Mouse (Mus musculus): ENCODE measurements at regions not wholly inside any gene's neighbourhood (a gene's known extent, or its start where the extent isn't known, plus 50 kb on each side); places are given as distances from the start of the nearest gene placed in this dataset.

DNA sequence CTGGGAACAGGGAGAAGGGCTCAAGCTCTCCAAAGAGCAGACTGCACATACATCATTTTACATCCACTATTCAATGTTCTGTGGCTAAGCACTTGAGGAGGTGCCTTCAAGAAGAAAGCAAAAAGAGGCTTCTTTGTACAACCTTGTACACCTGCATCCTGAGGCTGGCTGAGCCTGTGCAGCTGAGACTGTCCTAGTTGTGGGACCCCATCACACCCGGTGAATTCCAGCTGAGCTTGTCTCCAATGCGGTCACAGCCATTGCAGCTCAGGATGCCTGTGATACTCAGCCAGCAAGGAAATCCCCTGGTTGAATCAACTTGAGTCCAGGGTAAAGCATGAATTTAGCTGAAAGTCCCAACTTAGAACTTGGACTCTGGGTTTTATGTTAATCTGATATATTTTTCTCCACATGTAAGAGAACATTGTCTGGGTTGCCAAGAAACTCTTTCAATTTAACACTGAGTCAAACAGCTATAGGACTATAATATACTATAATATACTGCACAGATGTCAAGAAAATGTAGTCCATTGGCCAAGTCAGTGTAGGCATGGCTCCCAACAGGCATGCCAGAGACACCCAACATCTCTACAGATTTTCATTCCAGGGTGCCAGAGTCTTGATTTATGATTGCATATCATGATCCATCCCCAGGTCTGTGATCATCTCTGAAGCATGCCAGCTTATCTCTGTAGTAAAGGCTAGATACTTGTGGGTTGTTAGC, 599.2 kb downstream of the Pard3 start:
- Histone ChIP-seq H3K27me3 (replicated peaks) (no peaks in the 10 kb centered on the region), H3K9ac (no peak overlapping the region), H3K36me3 (no peaks in the 10 kb centered on the region), H3K9me3 (replicated peaks) (0 out of 2 replicates have a peak, but pooled peaks cover 3% of the 10 kb centered on the region), H3K4me2 (no peak overlapping the region), H3K4me3 (no peak overlapping the region), H3K4me1 (replicated peaks) (peaks cover 4% of the 10 kb centered on the region; the same call in 1 of the 2 replicates), H3K27ac (ENCODE audit: poor library complexity, severe bottlenecking) (no peak overlapping the region)
- 85% methylated on average over 2 of the region's 2 CpGs for WGBS
- no peak for ATAC-seq (ENCODE audit: insufficient number of reproducible peaks, low FRiP score)

DNA sequence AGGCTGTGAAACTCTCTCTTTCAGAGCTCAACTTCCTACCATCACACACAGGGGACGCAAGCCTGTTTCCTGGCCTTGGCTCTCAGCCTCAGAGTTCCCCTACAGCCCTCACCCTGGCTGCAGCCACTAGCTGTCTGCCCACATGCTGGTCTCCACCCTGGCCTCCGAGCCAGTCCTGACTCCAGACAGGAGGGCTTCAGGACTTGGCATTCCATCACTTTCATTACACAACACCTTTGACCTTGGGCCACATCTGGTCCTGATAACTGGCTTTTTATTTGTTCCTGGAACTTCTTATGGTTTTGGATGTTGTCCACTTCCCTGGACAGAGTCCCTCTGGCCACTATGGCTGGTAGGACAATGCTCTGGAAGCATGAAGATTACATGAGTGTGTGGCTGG, 602.9 kb downstream of the Pard3 start:
- no peak overlapping the region for H3K27ac ChIP-seq (ENCODE audit: poor library complexity, severe bottlenecking)
- no peak for ATAC-seq (ENCODE audit: insufficient number of reproducible peaks, low FRiP score)
- no peak overlapping the region for H3K9ac ChIP-seq
- WGBS, result 53% methylated on average over 2 of the region's 2 CpGs
- no peaks in the 10 kb centered on the region for H3K36me3 ChIP-seq
- no peaks in the 10 kb centered on the region for H3K27me3 ChIP-seq (replicated peaks)
- H3K4me3 ChIP-seq, result no peak overlapping the region
- H3K4me1 ChIP-seq (replicated peaks), result peaks cover 4% of the 10 kb centered on the region; the same call in 1 of the 2 replicates
- H3K9me3 ChIP-seq (replicated peaks), result no peaks in the 10 kb centered on the region
- H3K4me2 ChIP-seq, result no peak overlapping the region

DNA sequence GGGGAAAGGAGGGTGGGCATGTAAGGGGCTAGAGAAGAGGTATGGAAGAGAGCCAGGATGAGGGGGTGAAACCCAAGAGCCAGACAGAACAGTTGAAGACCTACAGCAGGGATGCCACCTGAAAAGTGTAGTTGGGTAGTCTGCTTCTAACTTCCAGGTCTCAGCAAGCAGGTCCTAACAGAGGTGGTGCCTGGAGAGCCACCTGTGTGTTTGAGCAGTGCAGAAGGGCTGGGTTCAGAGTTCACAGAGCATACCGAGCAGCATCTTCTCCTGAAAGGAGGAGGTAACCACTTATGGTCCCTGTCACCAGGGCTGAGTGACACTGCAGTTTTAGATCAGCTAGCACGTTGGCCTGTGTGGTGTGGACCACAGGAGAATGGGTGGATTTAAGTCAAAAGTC, 605.3 kb downstream of the Pard3 start:
- no peak for ATAC-seq (ENCODE audit: insufficient number of reproducible peaks, low FRiP score)
- no peak overlapping the region for H3K27ac ChIP-seq (ENCODE audit: poor library complexity, severe bottlenecking)
- no peaks in the 10 kb centered on the region for H3K9me3 ChIP-seq (replicated peaks)
- H3K4me2 ChIP-seq, result no peak overlapping the region
- no peaks in the 10 kb centered on the region for H3K27me3 ChIP-seq (replicated peaks)
- 42% methylated on average over 2 of the region's 2 CpGs for WGBS
- H3K9ac ChIP-seq, result no peak overlapping the region
- H3K36me3 ChIP-seq, result no peaks in the 10 kb centered on the region
- H3K4me3 ChIP-seq, result no peak overlapping the region
- peaks cover 4% of the 10 kb centered on the region; the same call in 1 of the 2 replicates for H3K4me1 ChIP-seq (replicated peaks)

DNA sequence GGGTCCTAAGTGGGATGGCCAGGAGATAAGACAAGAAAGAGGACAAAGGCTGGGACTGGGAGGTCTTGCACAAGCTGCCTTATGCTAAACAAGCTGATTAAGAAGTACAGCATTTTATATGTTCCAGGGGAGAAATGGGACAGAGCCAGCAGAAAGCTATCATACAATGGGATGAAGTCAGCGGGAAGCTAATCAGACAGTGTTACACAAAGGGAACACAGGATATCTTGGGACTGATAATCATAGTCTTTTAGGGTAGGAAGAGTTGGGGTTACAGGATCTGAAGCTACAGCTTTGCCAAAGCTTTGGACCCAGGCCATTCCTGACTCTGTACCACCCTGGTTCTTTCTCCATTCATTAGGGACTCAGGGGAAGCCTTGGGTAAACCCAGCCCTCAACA, 610.4 kb downstream of the Pard3 start:
- WGBS, result 63% methylated on average over 1 of the region's 1 CpGs

DNA sequence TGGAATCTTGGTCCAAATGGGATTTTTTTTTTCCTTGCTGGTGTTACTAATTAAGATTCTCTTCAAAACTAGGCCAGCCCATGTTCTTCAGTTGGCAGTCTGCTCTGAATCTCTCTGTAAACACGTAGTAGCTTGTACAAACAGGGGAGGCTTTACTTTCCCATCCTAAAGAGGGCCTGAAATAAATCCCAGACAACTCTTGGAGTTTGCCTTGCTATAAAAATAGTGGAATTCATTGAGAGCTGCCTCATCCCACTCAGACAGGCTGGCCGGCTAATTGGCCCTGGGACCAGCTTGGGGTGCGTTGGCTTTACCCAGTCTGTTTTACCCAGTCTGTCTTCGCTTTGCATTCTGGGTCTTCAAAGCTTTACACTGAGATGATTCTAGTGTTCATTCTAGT, 611.7 kb downstream of the Pard3 start:
- WGBS, result 86% methylated on average over 4 of the region's 4 CpGs

More for the DNA sequence above, 610.4 kb downstream of the Pard3 start:
- ATAC-seq (ENCODE audit: insufficient number of reproducible peaks, low FRiP score), result no peak
- Histone ChIP-seq H3K27ac (ENCODE audit: poor library complexity, severe bottlenecking) (no peak overlapping the region), H3K4me1 (replicated peaks) (no peaks in the 10 kb centered on the region), H3K36me3 (no peaks in the 10 kb centered on the region), H3K4me3 (no peak overlapping the region), H3K9ac (no peak overlapping the region), H3K4me2 (no peak overlapping the region), H3K9me3 (replicated peaks) (no peaks in the 10 kb centered on the region), H3K27me3 (replicated peaks) (0 out of 2 replicates have a peak, but pooled peaks cover 3% of the 10 kb centered on the region)

DNA sequence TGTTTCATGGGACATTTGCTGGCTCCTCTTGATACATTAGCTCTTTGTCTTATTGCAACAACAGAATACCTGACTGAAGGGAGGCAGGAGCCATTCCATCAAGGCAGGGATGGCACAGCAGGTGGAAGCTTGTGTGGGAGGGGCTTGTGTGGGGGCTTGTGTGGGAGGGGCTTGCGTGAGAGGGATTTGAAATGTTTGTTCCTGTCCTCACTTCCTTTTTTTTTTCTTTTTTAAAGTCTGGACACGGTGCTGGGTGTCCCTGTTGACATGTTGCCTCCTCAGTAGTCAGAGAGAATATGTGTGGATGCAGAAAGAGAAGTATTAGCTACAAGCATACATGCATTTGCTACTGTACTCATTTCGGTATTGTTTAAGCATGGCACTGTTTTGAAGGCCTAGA, 616.5 kb downstream of the Pard3 start:
- Histone ChIP-seq H3K4me1 (replicated peaks) (no peaks in the 10 kb centered on the region), H3K9me3 (replicated peaks) (no peaks in the 10 kb centered on the region), H3K4me2 (no peak overlapping the region), H3K9ac (no peak overlapping the region), H3K27me3 (replicated peaks) (0 out of 2 replicates have a peak, but pooled peaks cover 3% of the 10 kb centered on the region), H3K36me3 (no peaks in the 10 kb centered on the region), H3K4me3 (no peak overlapping the region), H3K27ac (ENCODE audit: poor library complexity, severe bottlenecking) (no peak overlapping the region)
- WGBS, result 72% methylated on average over 3 of the region's 3 CpGs
- no peak for ATAC-seq (ENCODE audit: insufficient number of reproducible peaks, low FRiP score)

More for the DNA sequence above, 611.7 kb downstream of the Pard3 start:
- H3K27me3 ChIP-seq (replicated peaks), result 0 out of 2 replicates have a peak, but pooled peaks cover 3% of the 10 kb centered on the region
- H3K9ac ChIP-seq, result no peak overlapping the region
- H3K4me1 ChIP-seq (replicated peaks), result no peaks in the 10 kb centered on the region
- no peak overlapping the region for H3K4me3 ChIP-seq
- no peak overlapping the region for H3K27ac ChIP-seq (ENCODE audit: poor library complexity, severe bottlenecking)
- ATAC-seq (ENCODE audit: insufficient number of reproducible peaks, low FRiP score), result no peak
- H3K9me3 ChIP-seq (replicated peaks), result no peaks in the 10 kb centered on the region
- H3K4me2 ChIP-seq, result no peak overlapping the region
- no peaks in the 10 kb centered on the region for H3K36me3 ChIP-seq

DNA sequence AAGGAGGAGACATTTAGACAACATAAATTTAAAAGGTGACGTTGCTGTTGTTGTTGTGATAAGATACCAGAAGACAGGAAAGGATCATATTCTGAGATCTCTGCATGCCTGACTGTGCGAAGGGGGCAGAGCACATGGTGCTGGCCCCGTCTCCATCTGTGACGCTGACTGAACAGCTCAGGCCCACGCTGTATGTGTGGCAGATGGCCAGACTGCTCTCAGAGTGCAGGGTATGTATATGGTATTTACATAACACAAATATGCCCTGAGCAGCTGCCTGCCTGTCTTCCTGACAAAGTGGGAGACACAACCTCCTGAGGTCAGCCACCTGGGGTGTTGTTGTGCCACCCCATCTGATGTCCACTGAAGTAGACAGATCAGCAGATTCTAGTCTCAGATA, 620.5 kb downstream of the Pard3 start:
- no peaks in the 10 kb centered on the region for H3K36me3 ChIP-seq
- H3K4me2 ChIP-seq, result no peak overlapping the region
- no peak overlapping the region for H3K9ac ChIP-seq
- H3K4me3 ChIP-seq, result no peak overlapping the region
- no peak overlapping the region for H3K27ac ChIP-seq (ENCODE audit: poor library complexity, severe bottlenecking)
- WGBS, result 46% methylated on average over 5 of the region's 5 CpGs
- H3K9me3 ChIP-seq (replicated peaks), result no peaks in the 10 kb centered on the region
- H3K27me3 ChIP-seq (replicated peaks), result no peaks in the 10 kb centered on the region
- no peak for ATAC-seq (ENCODE audit: insufficient number of reproducible peaks, low FRiP score)
- H3K4me1 ChIP-seq (replicated peaks), result no peaks in the 10 kb centered on the region

DNA sequence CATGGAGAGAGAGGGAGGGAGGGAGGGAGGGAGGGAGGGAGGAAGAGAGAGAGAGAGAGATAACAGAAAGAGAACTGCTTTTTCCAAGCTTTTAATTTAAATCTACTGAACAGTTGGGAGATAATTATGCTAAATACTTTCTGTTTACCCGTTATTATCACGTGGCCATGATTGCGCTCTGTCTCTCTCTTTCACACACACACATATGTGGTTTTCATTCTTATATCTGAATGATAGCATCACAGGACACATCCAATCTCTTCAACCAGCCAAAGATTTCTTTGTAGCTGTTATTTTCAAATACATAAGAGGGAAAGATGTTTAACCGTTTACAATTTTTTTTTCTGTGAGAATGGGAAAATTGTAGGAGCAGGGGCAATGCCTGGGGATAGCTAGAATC, 627.1 kb downstream of the Pard3 start:
- Histone ChIP-seq H3K4me2 (no peak overlapping the region), H3K27me3 (replicated peaks) (no peaks in the 10 kb centered on the region), H3K9ac (no peak overlapping the region), H3K27ac (ENCODE audit: poor library complexity, severe bottlenecking) (no peak overlapping the region), H3K4me1 (replicated peaks) (peaks cover 5% of the 10 kb centered on the region), H3K9me3 (replicated peaks) (no peaks in the 10 kb centered on the region), H3K36me3 (no peaks in the 10 kb centered on the region), H3K4me3 (no peak overlapping the region)
- no peak for ATAC-seq (ENCODE audit: insufficient number of reproducible peaks, low FRiP score)
- WGBS, result 73% methylated on average over 4 of the region's 4 CpGs

DNA sequence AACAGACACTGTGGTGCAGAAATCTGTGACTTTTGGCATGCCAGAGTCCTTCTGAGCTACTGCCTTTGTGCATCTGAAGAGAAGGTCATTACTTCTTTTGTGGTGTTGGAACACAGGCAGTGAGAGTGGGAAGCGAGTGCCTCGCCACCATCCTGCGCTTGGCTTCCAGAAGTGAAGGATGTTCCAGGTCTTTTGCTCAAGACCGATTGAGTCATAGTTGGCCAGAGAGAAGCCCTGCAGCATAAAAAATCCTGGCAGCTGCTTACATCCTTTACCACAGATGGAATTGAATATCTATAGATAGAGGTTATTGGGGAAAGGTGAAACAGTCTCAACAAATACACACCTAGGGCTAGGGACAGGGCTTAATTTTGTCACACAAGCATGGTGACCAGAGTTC, 634.7 kb downstream of the Pard3 start:
- Histone ChIP-seq H3K4me3 (no peak overlapping the region), H3K9me3 (replicated peaks) (no peaks in the 10 kb centered on the region), H3K27me3 (replicated peaks) (no peaks in the 10 kb centered on the region), H3K36me3 (no peaks in the 10 kb centered on the region), H3K4me1 (replicated peaks) (no peaks in the 10 kb centered on the region), H3K27ac (ENCODE audit: poor library complexity, severe bottlenecking) (no peak overlapping the region), H3K4me2 (no peak overlapping the region), H3K9ac (no peak overlapping the region)
- no peak for ATAC-seq (ENCODE audit: insufficient number of reproducible peaks, low FRiP score)
- 78% methylated on average over 4 of the region's 4 CpGs for WGBS

DNA sequence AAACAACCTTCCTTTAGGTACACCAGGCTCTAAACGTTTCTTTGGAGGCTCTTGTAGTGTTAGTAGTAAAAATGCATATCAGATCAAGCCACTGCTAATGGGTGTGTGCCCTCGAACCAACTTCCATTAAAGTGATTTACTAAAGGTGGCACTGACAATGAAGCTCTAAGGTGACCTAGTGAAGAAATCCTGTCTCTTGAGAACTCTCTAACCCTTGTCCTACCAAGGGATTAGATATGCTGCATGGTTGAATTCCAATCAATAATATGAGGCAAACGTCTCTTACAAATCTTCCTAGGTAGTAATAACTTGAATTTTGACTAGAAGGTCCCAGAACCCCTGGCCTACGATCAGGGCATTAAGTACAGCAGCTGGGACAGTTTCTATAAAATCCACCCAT, 640.7 kb downstream of the Pard3 start:
- Histone ChIP-seq H3K36me3 (no peaks in the 10 kb centered on the region), H3K9me3 (replicated peaks) (no peaks in the 10 kb centered on the region), H3K9ac (no peak overlapping the region), H3K27me3 (replicated peaks) (no peaks in the 10 kb centered on the region), H3K4me1 (replicated peaks) (0 out of 2 replicates have a peak, but pooled peaks cover 2% of the 10 kb centered on the region), H3K4me2 (no peak overlapping the region), H3K4me3 (no peak overlapping the region), H3K27ac (ENCODE audit: poor library complexity, severe bottlenecking) (no peak overlapping the region)
- no peak for ATAC-seq (ENCODE audit: insufficient number of reproducible peaks, low FRiP score)
- WGBS, result 76% methylated on average over 4 of the region's 4 CpGs

DNA sequence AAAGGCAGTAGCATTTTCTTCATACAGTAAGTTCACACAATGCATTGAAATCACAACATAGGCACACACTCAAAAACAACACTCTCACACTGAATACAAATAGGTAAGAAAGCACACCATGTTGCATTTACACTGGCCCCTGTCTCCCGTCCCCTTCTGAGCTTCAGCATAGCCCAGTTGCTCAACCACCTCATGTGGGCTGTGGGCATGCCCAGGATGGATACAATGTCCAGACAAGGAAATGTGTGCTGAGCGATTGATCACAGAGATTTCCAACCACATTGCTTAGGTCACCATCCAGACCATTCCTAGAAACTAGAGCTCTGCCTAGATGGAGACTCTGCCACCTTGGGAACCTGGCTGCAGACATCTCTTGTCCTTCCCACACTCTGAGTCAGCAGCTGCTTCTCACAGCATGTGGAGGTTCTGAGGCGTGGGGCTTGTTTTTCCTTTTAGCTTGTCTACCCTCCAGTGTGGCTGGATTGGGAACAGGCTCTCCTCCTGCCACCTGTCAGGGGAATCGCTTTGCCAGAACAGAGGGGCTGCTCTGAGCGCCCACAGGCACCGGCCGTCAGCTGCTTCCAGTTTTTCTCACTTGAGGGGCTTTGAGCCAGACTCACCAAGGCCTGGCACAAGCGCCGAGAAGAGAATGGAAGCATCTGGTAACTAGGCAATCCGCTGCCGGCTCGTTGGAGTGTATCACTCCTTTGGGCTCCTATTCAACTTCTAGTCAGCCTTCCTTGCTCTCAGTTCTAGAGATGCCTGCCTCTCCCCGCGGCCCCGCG, 642.5 kb downstream of the Pard3 start:
- 50% methylated on average over 16 of the region's 16 CpGs for WGBS

More for the DNA sequence above, 642.5 kb downstream of the Pard3 start:
- Histone ChIP-seq H3K4me2 (peak overlapping the region; percentile 29), H3K4me1 (replicated peaks) (0 out of 2 replicates have a peak, but pooled peaks cover 2% of the 10 kb centered on the region), H3K9me3 (replicated peaks) (no peaks in the 10 kb centered on the region), H3K36me3 (no peaks in the 10 kb centered on the region), H3K4me3 (no peak overlapping the region), H3K27me3 (replicated peaks) (no peaks in the 10 kb centered on the region), H3K9ac (no peak overlapping the region), H3K27ac (ENCODE audit: poor library complexity, severe bottlenecking) (no peak overlapping the region)
- ATAC-seq (ENCODE audit: insufficient number of reproducible peaks, low FRiP score), result no peak

Data from heart, embryonic 12.5 days (tissue).